Mouse (Mus musculus) erythroblast, embryonic 14.5 days (primary cell): ENCODE results near the gene Usp35. TPM values are rescaled to one million over a fixed set of nuclear protein-coding genes. Genes with fewer than 3 reads are reported as not detected.

ENCODE experiments used
- H3K27me3 ChIP-seq: 2 replicates; pipeline ENCODE4 v1.6.1; 2012; ENCODE audit warnings: inconsistent platforms; ENCODE audit not compliant: control insufficient read depth
- H3K36me3 ChIP-seq: 2 replicates; pipeline ENCODE4 v1.6.1; 2012; ENCODE audit warnings: mild to moderate bottlenecking, inconsistent platforms; ENCODE audit not compliant: control insufficient read depth
- H3K4me1 ChIP-seq: 2 replicates; pipeline ENCODE4 v1.6.1; 2012; ENCODE audit warnings: inconsistent platforms; ENCODE audit not compliant: control insufficient read depth
- H3K4me3 ChIP-seq: replicated peaks from 2 replicates; pipeline ENCODE3; 2012; ENCODE audit warnings: moderate library complexity, mild to moderate bottlenecking, inconsistent platforms
- H3K9me3 ChIP-seq: 2 replicates; pipeline ENCODE4 v1.6.1; 2012; ENCODE audit warnings: low read length, inconsistent platforms, mixed read lengths; ENCODE audit not compliant: control insufficient read depth
- GATA1 ChIP-seq: IDR thresholded peaks from 2 replicates; pipeline ENCODE4 v1.6.1; 2012; ENCODE audit warnings: low read length, inconsistent platforms, mixed read lengths
- TAL1 ChIP-seq: IDR thresholded peaks from 3 replicates; pipeline ENCODE4 v1.6.1; 2012; ENCODE audit warnings: low read length, inconsistent platforms, mixed read lengths
- polyA plus RNA-seq: library from polyadenylated mRNA; stranded (reverse); fragments of >175 nt; gene quantifications from 2 replicates; pipeline ENCODE4 v1.2.3, GENCODE M21; 2012

Usp35 gene
- polyA plus RNA-seq, 1 experiment = 0.02 TPM

- no peaks in the 10 kb centered on the region for H3K9me3 ChIP-seq
- no peaks in the 10 kb centered on the region for H3K27me3 ChIP-seq
- TF ChIP-seq GATA1 (no peak), TAL1 (no peak)
- H3K36me3 ChIP-seq = peaks cover 5% of the 10 kb centered on the region
- H3K4me3 ChIP-seq = no peak overlapping the region
- no peaks in the 10 kb centered on the region; the same call in 1 of the 2 replicates for H3K4me1 ChIP-seq
These were observed 20.2 kb downstream of the Usp35 start for GRCm38 (mm10) chr7:97311620-97312019.

DNA sequence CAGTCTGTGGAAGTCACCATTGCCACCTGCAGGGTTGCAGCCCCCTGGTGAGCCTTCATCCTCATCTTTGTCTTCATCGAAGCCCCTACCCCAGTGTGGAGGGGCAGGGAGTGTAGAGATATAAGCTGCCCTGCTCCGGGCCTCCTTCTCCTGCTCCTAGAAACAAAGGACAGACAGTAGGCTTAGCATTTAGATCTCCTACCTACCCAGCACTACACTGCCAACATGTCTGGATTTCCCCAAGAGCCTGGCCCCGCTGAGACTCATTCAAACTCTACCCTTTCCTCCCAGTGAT is 21.5 kb downstream of the Usp35 start:
- peaks cover 8% of the 10 kb centered on the region for H3K36me3 ChIP-seq
- TF ChIP-seq TAL1 = no peak
- no peak for TF ChIP-seq GATA1
- peaks cover 4% of the 10 kb centered on the region for H3K4me1 ChIP-seq
- no peaks in the 10 kb centered on the region for H3K27me3 ChIP-seq
- no peaks in the 10 kb centered on the region for H3K9me3 ChIP-seq
- H3K4me3 ChIP-seq = no peak overlapping the region

- peaks cover 14% of the 10 kb centered on the region for H3K36me3 ChIP-seq
- TF ChIP-seq TAL1 (no peak), GATA1 (no peak)
- no peak overlapping the region for H3K4me3 ChIP-seq
- H3K27me3 ChIP-seq = no peaks in the 10 kb centered on the region
- peaks cover 6% of the 10 kb centered on the region for H3K4me1 ChIP-seq
- H3K9me3 ChIP-seq = no peaks in the 10 kb centered on the region
These were observed 22.1 kb downstream of the Usp35 start for GRCm38 (mm10) chr7:97309461-97310340.

GRCm38 (mm10) chr7:97307546-97307945 is 24.3 kb downstream of the Usp35 start:
- H3K27me3 ChIP-seq = no peaks in the 10 kb centered on the region
- no peaks in the 10 kb centered on the region for H3K9me3 ChIP-seq
- H3K36me3 ChIP-seq = peaks cover 32% of the 10 kb centered on the region
- no peak overlapping the region for H3K4me3 ChIP-seq
- TF ChIP-seq GATA1 (no peak), TAL1 (no peak)
- H3K4me1 ChIP-seq = peaks cover 6% of the 10 kb centered on the region

DNA sequence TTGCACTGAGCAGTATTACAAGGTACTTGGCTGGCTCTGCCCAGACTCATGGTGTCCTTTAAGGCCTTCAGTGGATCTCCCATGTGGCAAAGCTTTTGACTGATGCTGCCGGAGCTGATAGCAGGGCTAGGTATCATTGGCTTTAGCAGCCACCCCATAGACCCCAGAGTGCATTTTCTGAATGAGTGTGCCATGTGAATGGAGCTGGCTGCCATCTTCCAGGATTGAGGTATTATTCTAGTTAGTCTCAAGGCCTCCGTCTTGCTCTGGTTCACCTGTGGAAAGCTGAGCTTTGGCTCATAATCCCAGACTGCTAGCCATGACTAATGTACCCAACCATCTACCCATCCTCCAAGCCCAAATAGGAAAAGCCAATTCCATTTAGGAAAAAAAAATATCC is 25.0 kb downstream of the Usp35 start:
- TF ChIP-seq TAL1 = no peak
- TF ChIP-seq GATA1 = no peak
- no peak overlapping the region for H3K4me3 ChIP-seq
- H3K9me3 ChIP-seq = no peaks in the 10 kb centered on the region
- H3K36me3 ChIP-seq = peaks cover 36% of the 10 kb centered on the region
- no peaks in the 10 kb centered on the region for H3K27me3 ChIP-seq
- H3K4me1 ChIP-seq = peaks cover 6% of the 10 kb centered on the region

DNA sequence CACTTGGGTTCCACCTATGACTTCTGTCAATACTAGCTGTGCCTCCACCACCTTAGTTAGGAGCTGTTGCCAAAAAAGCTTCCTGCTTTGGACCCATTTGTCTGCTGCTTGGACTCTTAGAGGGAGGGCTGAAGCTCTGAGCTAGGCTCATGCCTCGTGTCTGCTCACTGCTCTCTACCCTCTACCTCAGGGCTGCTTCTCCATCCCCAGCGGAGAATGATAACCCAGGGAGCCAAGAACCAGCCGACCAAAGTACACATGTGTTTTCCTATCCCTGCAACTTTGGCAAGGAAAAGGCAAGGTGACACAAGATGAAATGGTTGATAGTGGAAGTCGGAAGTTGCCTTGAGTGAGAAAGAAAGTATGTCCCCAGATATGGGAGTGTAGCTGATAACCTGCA is 26.6 kb downstream of the Usp35 start:
- H3K36me3 ChIP-seq = peaks cover 38% of the 10 kb centered on the region
- H3K9me3 ChIP-seq = no peaks in the 10 kb centered on the region
- peaks cover 6% of the 10 kb centered on the region for H3K4me1 ChIP-seq
- H3K4me3 ChIP-seq = no peak overlapping the region
- TF ChIP-seq TAL1 (no peak), GATA1 (no peak)
- H3K27me3 ChIP-seq = no peaks in the 10 kb centered on the region

DNA sequence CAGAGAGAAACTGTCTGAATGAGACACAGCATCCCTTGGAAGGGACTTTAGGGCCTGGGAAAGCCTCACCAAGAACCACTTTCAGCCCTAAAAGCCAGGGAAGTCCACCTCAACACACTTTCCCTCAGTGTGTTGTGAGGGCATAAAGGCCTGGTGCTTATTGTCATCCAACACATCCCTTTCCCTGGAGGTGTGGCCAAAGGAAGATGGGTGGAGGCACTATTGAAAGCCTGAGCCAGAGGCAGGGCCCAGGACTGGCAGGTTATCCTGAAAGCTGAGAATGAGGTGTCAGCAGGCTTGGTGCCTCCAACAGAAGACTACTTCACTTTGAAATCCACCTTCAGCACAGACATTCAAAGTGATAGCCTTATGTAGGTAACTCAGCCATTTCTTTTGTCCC is 27.3 kb downstream of the Usp35 start:
- peaks cover 6% of the 10 kb centered on the region for H3K4me1 ChIP-seq

GRCm38 (mm10) chr7:97303614-97304013 is 28.2 kb downstream of the Usp35 start:
- no peaks in the 10 kb centered on the region for H3K27me3 ChIP-seq
- peaks cover 6% of the 10 kb centered on the region for H3K4me1 ChIP-seq
- no peaks in the 10 kb centered on the region for H3K9me3 ChIP-seq
- peaks cover 45% of the 10 kb centered on the region for H3K36me3 ChIP-seq
- TF ChIP-seq GATA1 (no peak), TAL1 (no peak)
- no peak overlapping the region for H3K4me3 ChIP-seq

More for the DNA sequence above, 27.3 kb downstream of the Usp35 start:
- H3K36me3 ChIP-seq = peaks cover 38% of the 10 kb centered on the region
- H3K4me3 ChIP-seq = no peak overlapping the region
- no peaks in the 10 kb centered on the region for H3K27me3 ChIP-seq
- no peaks in the 10 kb centered on the region for H3K9me3 ChIP-seq
- no peak for TF ChIP-seq TAL1
- no peak for TF ChIP-seq GATA1

DNA sequence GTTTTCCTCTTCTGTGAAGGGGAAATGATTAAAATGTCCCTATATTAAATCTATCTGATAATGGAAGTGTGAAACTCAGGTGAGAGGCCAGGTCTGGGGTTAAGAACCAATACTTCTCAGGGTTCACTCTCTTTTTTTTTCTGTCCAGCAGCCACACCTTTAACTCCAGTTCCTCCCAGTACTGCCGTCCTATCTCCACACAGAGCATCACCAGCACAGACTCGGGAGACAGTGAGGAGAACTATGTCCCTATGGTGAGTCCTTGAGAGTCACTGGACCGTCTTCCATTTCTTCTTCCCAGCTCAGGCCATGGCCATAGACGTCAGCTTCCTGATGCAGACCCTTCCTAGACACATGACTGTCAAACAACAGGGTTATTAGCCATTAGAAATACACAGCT is 28.9 kb downstream of the Usp35 start:
- Histone ChIP-seq H3K4me1 (peaks cover 6% of the 10 kb centered on the region), H3K9me3 (no peaks in the 10 kb centered on the region), H3K4me3 (no peak overlapping the region), H3K36me3 (peaks cover 41% of the 10 kb centered on the region), H3K27me3 (no peaks in the 10 kb centered on the region)
- no peak for TF ChIP-seq TAL1
- TF ChIP-seq GATA1 = no peak
